Mouse (Mus musculus) C2C12 (cell line): Measurements from ENCODE around the gene Kcnk12.

Source experiments
- CEBPB ChIP-seq: IDR thresholded peaks from one replicate; pipeline ENCODE4 v1.6.1; 2011; ENCODE audit warnings: low read depth, mild to moderate bottlenecking, control low read depth, moderate library complexity
- CTCF ChIP-seq: IDR thresholded peaks from one replicate; pipeline ENCODE4 v1.5.1; 2011; ENCODE audit not compliant: control insufficient read depth, insufficient read depth, insufficient read length
- FOSL1 ChIP-seq: IDR thresholded peaks from one replicate; pipeline ENCODE4 v1.8.0; 2011; ENCODE audit warnings: mild to moderate bottlenecking, low read length; ENCODE audit not compliant: poor library complexity, insufficient read depth, severe bottlenecking
- MAX ChIP-seq: IDR thresholded peaks from one replicate; pipeline ENCODE4 v1.6.1; 2011; ENCODE audit warnings: mild to moderate bottlenecking, control low read depth
- MYOD1 ChIP-seq: IDR thresholded peaks from one replicate; pipeline ENCODE4 v1.6.1; 2011; ENCODE audit warnings: low read depth; ENCODE audit not compliant: control insufficient read depth, insufficient read length
- MYOG ChIP-seq: IDR thresholded peaks from one replicate; pipeline ENCODE4 v1.6.1; 2011; ENCODE audit not compliant: control insufficient read depth, insufficient read length; ENCODE audit errors: extremely low read depth
- USF1 ChIP-seq: IDR thresholded peaks from one replicate; pipeline ENCODE4 v1.6.1; 2011; ENCODE audit warnings: low read depth, mild to moderate bottlenecking, control low read depth, moderate library complexity

GRCm38 (mm10) chr17:87796881-87797416, 845 bp downstream of the Kcnk12 start:
- TF ChIP-seq CTCF (no peak), USF1 (no peak), CEBPB (no peak), MAX (no peak), MYOD1 (no peak), FOSL1 (no peak), MYOG (no peak)
